Mouse (Mus musculus): Measurements from ENCODE around the gene Podxl. TPM values are rescaled to one million over a fixed set of nuclear protein-coding genes. Genes with fewer than 3 reads are reported as not detected.
"Not testable (repeated sequence)": the region's sequence is repeated elsewhere in the genome, so short reads cannot be mapped to it uniquely, and the experiment has no call there.

Gene Podxl
- polyA plus RNA-seq, 1 experiment: 0.60 TPM

DNA sequence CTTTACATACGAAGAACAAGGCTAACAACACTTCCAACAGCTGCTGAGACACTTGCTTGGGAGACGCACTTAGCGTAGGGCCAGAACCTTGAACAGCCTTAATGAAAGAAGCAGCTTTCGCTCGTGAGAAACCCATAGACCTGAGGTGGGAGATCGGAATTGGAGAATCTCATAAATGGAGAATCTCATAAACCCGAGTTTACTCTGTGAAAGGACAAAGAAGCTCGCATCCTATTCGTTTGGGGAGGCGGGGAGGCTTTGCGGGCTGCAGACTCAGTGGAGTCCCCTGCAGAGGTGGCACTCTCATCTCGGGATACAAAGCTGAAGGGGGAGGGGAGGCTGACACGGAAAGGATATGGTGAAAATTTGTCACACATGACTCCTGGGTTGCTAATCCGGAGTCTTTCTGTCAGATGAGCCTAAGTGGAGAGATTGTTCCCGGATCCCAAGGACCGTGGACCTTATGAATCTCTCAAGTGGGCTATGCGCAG is 1.2 kb upstream of the Podxl start:
- Histone ChIP-seq H3K4me3 (no peak overlapping the region), H3K79me2 (ENCODE audit: control insufficient read depth, insufficient read depth) (no peaks in the 10 kb centered on the region), H3ac (ENCODE audit: control insufficient read depth, insufficient read length) (no peak overlapping the region), H3K27me3 (ENCODE audit: control insufficient read depth, insufficient read depth, insufficient read length) (no peaks in the 10 kb centered on the region), H3K36me3 (ENCODE audit: control insufficient read depth, insufficient read depth) (no peaks in the 10 kb centered on the region), H3K4me2 (ENCODE audit: low read depth) (no peak overlapping the region)
- TF ChIP-seq MAX (IDR thresholded peaks at IDR 0.05; ENCODE audit: low read depth) (no peak), CEBPB (IDR thresholded peaks at IDR 0.05; ENCODE audit: insufficient read depth, poor library complexity, severe bottlenecking) (no peak), SRF (IDR thresholded peaks at IDR 0.05; ENCODE audit: control insufficient read depth, insufficient read length, low read depth) (no peak), POLR2A (IDR thresholded peaks at IDR 0.05; ENCODE audit: insufficient read length, low read depth) (no peak), TCF3 (IDR thresholded peaks at IDR 0.05; ENCODE audit: insufficient read length, low read depth) (no peak)

DNA sequence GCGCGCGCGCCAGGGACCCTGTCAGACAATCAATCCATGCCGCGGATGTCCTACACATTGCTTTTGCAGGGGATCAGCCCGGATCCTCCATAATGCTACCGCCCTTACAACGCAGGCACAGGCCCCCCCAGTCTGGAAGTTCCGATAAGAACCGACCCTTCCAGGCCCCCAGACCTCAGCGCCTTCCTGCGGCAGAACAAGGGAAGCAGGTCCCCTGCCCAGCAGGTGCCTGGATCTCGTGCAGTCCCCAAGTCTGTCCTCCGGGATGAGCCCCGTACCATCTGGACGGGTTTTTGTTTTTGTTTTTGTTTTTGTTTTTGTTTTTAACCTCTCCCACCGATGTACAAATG is 376 bp upstream of the Podxl start:
- Histone ChIP-seq H3K4me3 (peak overlapping the region; percentile 10), H3K79me2 (ENCODE audit: control insufficient read depth, insufficient read depth) (no peaks in the 10 kb centered on the region), H3K4me2 (ENCODE audit: low read depth) (peak overlapping the region; percentile 70), H3ac (ENCODE audit: control insufficient read depth, insufficient read length) (peak overlapping the region; percentile 10), H3K27me3 (ENCODE audit: control insufficient read depth, insufficient read depth, insufficient read length) (no peaks in the 10 kb centered on the region), H3K36me3 (ENCODE audit: control insufficient read depth, insufficient read depth) (no peaks in the 10 kb centered on the region)
- no peak for TF ChIP-seq POLR2AphosphoS2 (IDR thresholded peaks at IDR 0.05; ENCODE audit: insufficient read length, low read depth)
- no peak for TF ChIP-seq MYOD1 (IDR thresholded peaks at IDR 0.05; ENCODE audit: control insufficient read depth in 1 of 3, insufficient read length in 2 of 3, low read depth in 2 of 3)
- TF ChIP-seq POLR2A (IDR thresholded peaks at IDR 0.05; ENCODE audit: insufficient read length, low read depth): no peak
- TF ChIP-seq CEBPB (IDR thresholded peaks at IDR 0.05; ENCODE audit: insufficient read depth, poor library complexity, severe bottlenecking): no peak

DNA sequence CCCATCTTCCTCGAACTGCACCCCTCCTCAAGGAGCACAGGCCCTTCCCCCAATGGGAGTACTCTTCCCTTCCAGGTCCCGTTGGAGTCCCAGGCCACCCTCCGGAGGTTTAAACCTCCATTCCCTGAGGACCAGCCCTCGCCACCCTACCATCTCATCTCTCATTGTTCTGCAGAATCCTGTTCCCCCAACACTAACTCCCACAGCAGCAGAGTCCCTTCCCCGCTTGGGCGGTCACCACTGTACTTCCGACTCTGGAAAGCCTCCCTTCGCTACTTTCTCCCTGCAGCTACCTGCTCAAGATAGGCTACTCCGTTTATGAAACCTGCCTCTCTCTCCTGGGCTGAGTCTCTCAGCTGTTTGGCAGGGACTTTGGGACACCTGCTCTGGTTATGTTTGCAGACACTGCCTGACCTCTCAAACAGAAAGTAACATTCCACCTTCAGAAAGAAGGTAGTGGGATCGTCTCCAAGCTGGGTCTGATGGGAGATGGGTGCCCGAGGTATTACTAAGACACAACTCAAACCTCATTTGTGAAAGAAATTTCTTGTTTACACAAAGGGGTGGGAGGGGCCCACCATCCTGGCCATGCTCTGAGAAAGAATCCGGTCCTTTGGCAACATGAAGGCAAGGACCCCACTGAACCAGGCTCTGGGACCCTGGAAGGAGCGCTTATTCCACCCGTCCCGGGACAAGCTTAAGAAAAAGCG is 1.3 kb downstream of the Podxl start:
- TF ChIP-seq SRF (IDR thresholded peaks at IDR 0.05; ENCODE audit: control insufficient read depth, insufficient read length, low read depth) (no peak), MAX (IDR thresholded peaks at IDR 0.05; ENCODE audit: low read depth) (no peak), REST (IDR thresholded peaks at IDR 0.05; ENCODE audit: insufficient read depth, insufficient read length) (no peak), TCF12 (IDR thresholded peaks at IDR 0.05; ENCODE audit: insufficient read depth, poor library complexity, severe bottlenecking) (no peak)
- Histone ChIP-seq H3K4me3 (no peak overlapping the region), H3K4me2 (ENCODE audit: low read depth) (peak overlapping the region; percentile 58), H3K36me3 (ENCODE audit: control insufficient read depth, insufficient read depth) (no peaks in the 10 kb centered on the region), H3K27me3 (ENCODE audit: control insufficient read depth, insufficient read depth, insufficient read length) (no peaks in the 10 kb centered on the region), H3K79me2 (ENCODE audit: control insufficient read depth, insufficient read depth) (no peaks in the 10 kb centered on the region), H3ac (ENCODE audit: control insufficient read depth, insufficient read length) (no peak overlapping the region)

DNA sequence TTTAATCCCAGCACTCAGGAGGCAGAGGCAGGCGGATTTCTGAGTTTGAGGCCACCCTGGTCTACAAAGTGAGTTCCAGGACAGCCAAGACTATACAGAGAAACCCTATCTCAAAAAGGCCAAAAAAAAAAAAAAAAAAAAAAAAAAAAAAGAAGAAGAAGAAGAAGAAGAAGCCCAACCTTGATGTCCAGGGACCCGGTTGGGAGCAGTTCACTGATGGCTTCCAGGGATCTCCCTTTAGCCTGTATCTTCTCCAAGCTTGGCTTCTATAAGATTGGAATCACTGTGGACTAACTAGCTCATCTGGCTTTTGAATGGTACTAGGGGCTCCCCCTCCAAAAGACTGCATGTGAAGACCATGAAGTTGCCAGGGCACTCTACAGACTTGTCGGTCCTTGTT is 1.8 kb downstream of the Podxl start:
- not testable (repeated sequence) for H3K27me3 ChIP-seq (ENCODE audit: control insufficient read depth, insufficient read depth, insufficient read length); H3K4me3 ChIP-seq; H3K36me3 ChIP-seq (ENCODE audit: control insufficient read depth, insufficient read depth); H3ac ChIP-seq (ENCODE audit: control insufficient read depth, insufficient read length); H3K4me2 ChIP-seq (ENCODE audit: low read depth); H3K79me2 ChIP-seq (ENCODE audit: control insufficient read depth, insufficient read depth)

DNA sequence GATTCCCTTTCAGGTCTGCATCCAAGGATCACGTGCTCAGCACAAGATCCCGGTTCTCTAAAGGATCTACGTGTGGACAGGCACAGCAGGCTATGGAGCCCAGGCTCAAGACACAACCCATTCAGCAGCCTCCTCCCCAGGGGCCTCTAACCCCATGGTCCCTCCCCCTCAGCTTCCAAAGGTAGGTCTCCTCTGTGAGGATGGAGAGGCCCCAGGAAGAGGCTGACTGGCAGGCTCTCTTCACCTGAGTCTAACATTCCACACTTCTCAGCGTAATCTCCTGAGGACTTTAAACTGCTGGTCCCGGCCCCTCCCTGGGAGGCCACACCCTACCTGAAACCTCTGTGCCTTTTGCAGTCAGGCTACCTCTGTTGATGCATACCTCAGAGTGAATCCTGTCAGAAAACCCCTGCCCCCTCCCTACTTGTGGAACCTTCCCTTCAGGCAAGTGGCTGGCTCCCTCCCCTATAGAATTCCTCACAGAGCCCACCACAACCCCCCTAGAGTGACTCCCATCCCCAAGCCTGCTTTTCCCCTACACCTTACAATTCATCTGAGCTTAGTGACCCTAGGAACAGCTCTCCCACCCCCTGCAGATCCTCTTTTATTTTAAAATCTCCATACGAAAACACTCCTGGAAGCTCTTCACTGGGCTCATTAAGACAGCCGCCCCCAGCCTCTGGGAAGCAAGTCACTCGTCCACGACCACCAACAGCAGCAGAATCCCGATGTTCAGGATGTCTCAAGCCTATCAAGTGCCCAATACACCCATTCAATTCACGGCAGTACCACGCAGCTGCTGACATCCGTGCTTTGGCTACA is 3.4 kb downstream of the Podxl start:
- TF ChIP-seq POLR2A (IDR thresholded peaks at IDR 0.05; ENCODE audit: insufficient read length, low read depth) (no peak), SRF (IDR thresholded peaks at IDR 0.05; ENCODE audit: control insufficient read depth, insufficient read length, low read depth) (no peak), MAX (IDR thresholded peaks at IDR 0.05; ENCODE audit: low read depth) (no peak), REST (IDR thresholded peaks at IDR 0.05; ENCODE audit: insufficient read depth, insufficient read length) (no peak), CEBPB (IDR thresholded peaks at IDR 0.05; ENCODE audit: insufficient read depth, poor library complexity, severe bottlenecking) (no peak), E2F4 (IDR thresholded peaks at IDR 0.05; ENCODE audit: insufficient read depth) (no peak), MYOG (IDR thresholded peaks at IDR 0.05; ENCODE audit: control insufficient read depth in 1 of 3, insufficient read depth in 1 of 3, insufficient read length in 2 of 3, low read depth in 2 of 3) (no peak), POLR2AphosphoS2 (IDR thresholded peaks at IDR 0.05; ENCODE audit: insufficient read length, low read depth) (no peak), TCF3 (IDR thresholded peaks at IDR 0.05; ENCODE audit: insufficient read length, low read depth) (no peak), USF1 (IDR thresholded peaks at IDR 0.05; ENCODE audit: low read depth) (no peak), TCF12 (IDR thresholded peaks at IDR 0.05; ENCODE audit: insufficient read depth, poor library complexity, severe bottlenecking) (no peak), MYOD1 (IDR thresholded peaks at IDR 0.05; ENCODE audit: control insufficient read depth in 1 of 3, insufficient read length in 2 of 3, low read depth in 2 of 3) (no peak)
- H3K4me3 ChIP-seq: no peak overlapping the region
- no peak overlapping the region for H3K4me2 ChIP-seq (ENCODE audit: low read depth)
- H3ac ChIP-seq (ENCODE audit: control insufficient read depth, insufficient read length): no peak overlapping the region
- no peaks in the 10 kb centered on the region for H3K27me3 ChIP-seq (ENCODE audit: control insufficient read depth, insufficient read depth, insufficient read length)
- no peaks in the 10 kb centered on the region for H3K36me3 ChIP-seq (ENCODE audit: control insufficient read depth, insufficient read depth)
- no peaks in the 10 kb centered on the region for H3K79me2 ChIP-seq (ENCODE audit: control insufficient read depth, insufficient read depth)
